Mouse (Mus musculus) intestine, embryonic 15.5 days (tissue): ENCODE measurements around the gene Med4. TPM values are rescaled to one million over a fixed set of nuclear protein-coding genes. Genes with fewer than 3 reads are reported as not detected.

ENCODE experiments used
- ATAC-seq: fragments of 200-750 bp; cut with Nextera tagmentation; 2 replicates; pipeline ENCODE4 v1.8.0; 2017; ENCODE audit warnings: moderate TSS enrichment, moderate library complexity
- H3K27ac ChIP-seq: fragments of 300-500 bp; sonication (generic); 2 replicates; pipeline ENCODE4 v1.5.1; 2015; ENCODE audit warnings: mild to moderate bottlenecking, inconsistent platforms
- H3K27me3 ChIP-seq: fragments of 300-500 bp; sonication (generic); replicated peaks from 2 replicates; pipeline ENCODE4 v1.6.1; 2015; ENCODE audit warnings: inconsistent platforms
- H3K36me3 ChIP-seq: fragments of 300-500 bp; sonication (generic); 2 replicates; pipeline ENCODE4 v1.6.1; 2015; ENCODE audit warnings: inconsistent platforms
- H3K4me1 ChIP-seq: fragments of 300-500 bp; sonication (generic); replicated peaks from 2 replicates; pipeline ENCODE4 v1.6.1; 2015; ENCODE audit warnings: inconsistent platforms
- H3K4me2 ChIP-seq: fragments of 300-500 bp; sonication (generic); replicated peaks from 2 replicates; pipeline ENCODE4 v1.6.1; 2015; ENCODE audit warnings: mild to moderate bottlenecking, inconsistent platforms
- H3K4me3 ChIP-seq: fragments of 300-500 bp; sonication (generic); replicated peaks from 2 replicates; pipeline ENCODE4 v1.5.1; 2015; ENCODE audit warnings: inconsistent platforms
- H3K9ac ChIP-seq: fragments of 300-500 bp; sonication (generic); 2 replicates; pipeline ENCODE4 v1.6.1; 2015; ENCODE audit warnings: inconsistent platforms
- H3K9me3 ChIP-seq: fragments of 300-500 bp; sonication (generic); 2 replicates; pipeline ENCODE4 v1.6.1; 2016; ENCODE audit warnings: inconsistent platforms
- WGBS: fragments of 180-500 bp; shearing (Covaris S2); methylation state at CpG from one replicate; pipeline ENCODE4 v1.1.7; 2015; 5-methylcytosine and 5-hydroxymethylcytosine counted together
- polyA plus RNA-seq: library from polyadenylated mRNA; unstranded; fragments of >200 nt; fragmentation: Nextera tagmentation; extraction: Ambion mirVana; gene quantifications from 2 replicates; pipeline ENCODE4 v1.2.1, GENCODE M21; 2015

The Med4 gene
- polyA plus RNA-seq, 1 experiment from 2014 or later, result 67.6 TPM

- H3K36me3 ChIP-seq, result no peaks in the 10 kb centered on the region
- H3K9me3 ChIP-seq, result no peaks in the 10 kb centered on the region
These were observed 40.5 kb downstream of the Med4 start for GRCm38 (mm10) chr14:73550291-73550690.

GRCm38 (mm10) chr14:73550732-73551131 lies 40.9 kb downstream of the Med4 start:
- WGBS, result 62% methylated on average over 8 of the region's 8 CpGs
- Histone ChIP-seq H3K9ac (no peak overlapping the region), H3K4me2 (no peak overlapping the region), H3K27ac (no peak overlapping the region), H3K27me3 (no peaks in the 10 kb centered on the region), H3K36me3 (no peaks in the 10 kb centered on the region), H3K4me1 (peaks cover 5% of the 10 kb centered on the region), H3K4me3 (no peak overlapping the region), H3K9me3 (no peaks in the 10 kb centered on the region)
- no peak for ATAC-seq

More at GRCm38 (mm10) chr14:73550291-73550690, 40.5 kb downstream of the Med4 start:
- peaks cover 5% of the 10 kb centered on the region for H3K4me1 ChIP-seq
- H3K9ac ChIP-seq, result no peak overlapping the region
- no peak for ATAC-seq
- no peak overlapping the region for H3K4me3 ChIP-seq
- H3K27me3 ChIP-seq, result no peaks in the 10 kb centered on the region
- H3K27ac ChIP-seq, result no peak overlapping the region
- no peak overlapping the region for H3K4me2 ChIP-seq
- WGBS, result 54% methylated on average over 3 of the region's 3 CpGs

- peaks cover 5% of the 10 kb centered on the region for H3K4me1 ChIP-seq
- H3K27ac ChIP-seq, result no peak overlapping the region
- no peaks in the 10 kb centered on the region for H3K9me3 ChIP-seq
- no peak overlapping the region for H3K9ac ChIP-seq
- no peak overlapping the region for H3K4me3 ChIP-seq
- H3K36me3 ChIP-seq, result no peaks in the 10 kb centered on the region
- no peaks in the 10 kb centered on the region for H3K27me3 ChIP-seq
- WGBS, result 83% methylated on average over 6 of the region's 6 CpGs
- no peak for ATAC-seq
- H3K4me2 ChIP-seq, result no peak overlapping the region
These were observed 41.3 kb downstream of the Med4 start for GRCm38 (mm10) chr14:73551164-73551563.

GRCm38 (mm10) chr14:73552341-73553121 lies 42.7 kb downstream of the Med4 start:
- no peaks in the 10 kb centered on the region for H3K36me3 ChIP-seq
- 4% methylated on average over 59 of the region's 61 CpGs for WGBS

GRCm38 (mm10) chr14:73553122-73553696 lies 43.4 kb downstream of the Med4 start:
- under 1% methylated on average over 10 of the region's 10 CpGs for WGBS
- Histone ChIP-seq H3K4me1 (peaks cover 5% of the 10 kb centered on the region), H3K27ac (peak overlapping the region; percentile 79), H3K4me3 (peak overlapping the region; percentile 74), H3K27me3 (no peaks in the 10 kb centered on the region), H3K36me3 (no peaks in the 10 kb centered on the region), H3K9me3 (no peaks in the 10 kb centered on the region), H3K4me2 (peak overlapping the region; percentile 64), H3K9ac (peak overlapping the region; percentile 97)
- ATAC-seq, result peak; percentile 65

More at GRCm38 (mm10) chr14:73552341-73553121, 42.7 kb downstream of the Med4 start:
- H3K4me2 ChIP-seq, result peak overlapping the region; percentile 64
- peak overlapping the region; percentile 74 for H3K4me3 ChIP-seq
- H3K27ac ChIP-seq, result peak overlapping the region; percentile 79
- H3K9me3 ChIP-seq, result no peaks in the 10 kb centered on the region
- H3K4me1 ChIP-seq, result peaks cover 5% of the 10 kb centered on the region
- no peaks in the 10 kb centered on the region for H3K27me3 ChIP-seq
- peak overlapping the region; percentile 97 for H3K9ac ChIP-seq
- peak; percentile 98 for ATAC-seq

Other genes starting within 250 kb of the Med4 start
- 18.4 and 24.8 TPM in 2 replicates for gene Rb1, start 184.2 kb upstream of the Med4 start, polyA plus RNA-seq
- 668 and 678 TPM in 2 replicates for gene Itm2b, start 124.7 kb upstream of the Med4 start, polyA plus RNA-seq
- gene Sucla2, start 15.3 kb downstream of the Med4 start, polyA plus RNA-seq, result 117 and 132 TPM in 2 replicates
- gene Nudt15, start 38.2 kb downstream of the Med4 start, polyA plus RNA-seq, result 6.3 and 6.7 TPM in 2 replicates
- not detected in 2 replicates for gene Gm21750, start 151.2 kb downstream of the Med4 start, polyA plus RNA-seq